Mouse (Mus musculus): Measurements from ENCODE around the gene Id4. TPM values are rescaled to one million over a fixed set of nuclear protein-coding genes. Genes with fewer than 3 reads are reported as not detected.

The Id4 gene
- 10 to 100 TPM; 39.1 to 47.2 TPM for total RNA-seq (2021)
- long read RNA-seq, experiment 1, transcript Id4-201 (3 exons, 3,849 nt): major isoform, 123 of 132 reads
- long read RNA-seq, experiment 1, partial matches to known transcripts: 3 of 132 reads
- long read RNA-seq, experiment 1, other reads (novel, unspliced or antisense): 6 of 132 reads
- long read RNA-seq, experiment 2, transcript Id4-201 (3 exons, 3,849 nt): major isoform, 142 of 158 reads
- long read RNA-seq, experiment 2, partial matches to known transcripts: 1 of 158 reads
- long read RNA-seq, experiment 2, other reads (novel, unspliced or antisense): 15 of 158 reads

GRCm38 (mm10) chr13:48260690-48261278 lies at the start of gene Id4:
Id4 (plus strand) TSS chr13:48261228.
- intact Hi-C loops (cut with DNase I): loop anchor here (1.0 to 10.0 kb wide), 5 partner anchors 33 to 1153 kb away; partner anchors contain the start of gene Dek
- peak within 1 kb of the TSS; percentile 51 for H3K4me3 ChIP-seq
- H3K27ac ChIP-seq: peak within 1 kb of the TSS; percentile 77
- no peak for TF ChIP-seq CTCF (IDR thresholded peaks at IDR 0.05)
- DNase-seq (ENCODE audit: extremely low spot score in 1 of 2, low spot score in 2 of 2): peak; percentile 91 to 93

- peak in 1 of 2 experiments; percentile 20 for DNase-seq (ENCODE audit: extremely low spot score in 1 of 2, low spot score in 2 of 2)
- intact Hi-C loops (cut with DNase I): loop anchor here (1.0 kb wide), 1 partner anchor 33 kb away; no protein-coding TSS in a partner anchor
- Histone ChIP-seq H3K27ac (no peak overlapping the region), H3K4me3 (peak overlapping the region; percentile 17; the same call in 1 of the 2 replicates)
- no peak for TF ChIP-seq CTCF (IDR thresholded peaks at IDR 0.05)
Observed at GRCm38 (mm10) chr13:48227136-48227535, 33.9 kb upstream of the Id4 start.

GRCm38 (mm10) chr13:48227712-48228111 lies 33.3 kb upstream of the Id4 start:
- DNase-seq (ENCODE audit: extremely low spot score in 1 of 2, low spot score in 2 of 2): peak; percentile 94 to 96
- no peak for TF ChIP-seq CTCF (IDR thresholded peaks at IDR 0.05)
- Histone ChIP-seq H3K27ac (peak overlapping the region; percentile 85), H3K4me3 (peak overlapping the region; percentile 47)
- intact Hi-C loops (cut with DNase I): loop anchor here (1.0 kb wide), 1 partner anchor 33 kb away; no protein-coding TSS in a partner anchor

- Histone ChIP-seq H3K27ac (peak overlapping the region; percentile 85), H3K4me3 (peak overlapping the region; percentile 47)
- TF ChIP-seq CTCF (IDR thresholded peaks at IDR 0.05): no peak
- intact Hi-C loops (cut with DNase I): no loop called here
- DNase-seq (ENCODE audit: extremely low spot score in 1 of 2, low spot score in 2 of 2): no peak
Observed at GRCm38 (mm10) chr13:48228114-48228513, 32.9 kb upstream of the Id4 start.

- intact Hi-C loops (cut with DNase I): no loop called here
- Histone ChIP-seq H3K4me3 (no peak overlapping the region), H3K27ac (0 out of 2 replicates have a peak overlapping the region, but pooled peaks have one; percentile 15)
- DNase-seq (ENCODE audit: extremely low spot score in 1 of 2, low spot score in 2 of 2): no peak
- TF ChIP-seq CTCF (IDR thresholded peaks at IDR 0.05): no peak
Observed at GRCm38 (mm10) chr13:48230996-48231395, 30.0 kb upstream of the Id4 start.

GRCm38 (mm10) chr13:48236436-48236835 lies 24.6 kb upstream of the Id4 start:
- Histone ChIP-seq H3K4me3 (no peak overlapping the region), H3K27ac (no peak overlapping the region)
- DNase-seq (ENCODE audit: extremely low spot score in 1 of 2, low spot score in 2 of 2): no peak
- intact Hi-C loops (cut with DNase I): loop anchor here (2.0 kb wide), 1 partner anchor 22 kb away; no protein-coding TSS in a partner anchor
- TF ChIP-seq CTCF (IDR thresholded peaks at IDR 0.05): no peak

GRCm38 (mm10) chr13:48236865-48237264 lies 24.2 kb upstream of the Id4 start:
- no peak for DNase-seq (ENCODE audit: extremely low spot score in 1 of 2, low spot score in 2 of 2)
- TF ChIP-seq CTCF (IDR thresholded peaks at IDR 0.05): no peak
- no peak overlapping the region for H3K27ac ChIP-seq
- intact Hi-C loops (cut with DNase I): loop anchor here (2.0 kb wide), 1 partner anchor 22 kb away; no protein-coding TSS in a partner anchor
- no peak overlapping the region for H3K4me3 ChIP-seq

- H3K27ac ChIP-seq: no peak overlapping the region
- intact Hi-C loops (cut with DNase I): loop anchor here (2.0 kb wide), 1 partner anchor 21 kb away; no protein-coding TSS in a partner anchor
- TF ChIP-seq CTCF (IDR thresholded peaks at IDR 0.05): peak; percentile 44
- H3K4me3 ChIP-seq: no peak overlapping the region
- DNase-seq (ENCODE audit: extremely low spot score in 1 of 2, low spot score in 2 of 2): no peak
Observed at GRCm38 (mm10) chr13:48237516-48237915, 23.5 kb upstream of the Id4 start.

GRCm38 (mm10) chr13:48245235-48246012 lies 15.6 kb upstream of the Id4 start:
- intact Hi-C loops (cut with DNase I): no loop called here
- H3K4me3 ChIP-seq: no peak overlapping the region
- no peak for DNase-seq (ENCODE audit: extremely low spot score in 1 of 2, low spot score in 2 of 2)
- no peak overlapping the region for H3K27ac ChIP-seq
- TF ChIP-seq CTCF (IDR thresholded peaks at IDR 0.05): no peak

DNA sequence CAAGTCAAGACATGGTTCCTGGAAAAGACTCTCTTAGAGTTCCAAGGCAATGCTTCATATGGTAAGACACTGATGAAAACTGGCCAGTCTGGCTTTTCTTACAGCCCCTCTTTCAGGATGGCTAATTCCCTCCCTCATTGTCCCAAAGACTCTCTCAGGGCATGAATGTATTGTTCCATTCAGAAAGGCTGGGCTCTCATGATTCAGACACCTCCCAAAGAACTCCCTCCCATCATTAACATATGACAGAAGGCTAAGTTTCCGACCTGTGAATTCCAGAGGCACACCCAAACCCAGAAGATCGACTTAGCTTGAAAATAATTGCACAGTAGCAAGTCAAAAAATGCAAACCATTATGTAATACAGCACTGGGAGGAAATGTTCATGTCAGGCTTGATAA lies 8.5 kb upstream of the Id4 start:
- DNase-seq (ENCODE audit: extremely low spot score in 1 of 2, low spot score in 2 of 2): no peak
- intact Hi-C loops (cut with DNase I): no loop called here

GRCm38 (mm10) chr13:48255026-48255425 lies 6.0 kb upstream of the Id4 start:
- intact Hi-C loops (cut with DNase I): no loop called here
- TF ChIP-seq CTCF (IDR thresholded peaks at IDR 0.05): no peak
- Histone ChIP-seq H3K4me3 (no peak overlapping the region), H3K27ac (no peak overlapping the region)
- DNase-seq (ENCODE audit: extremely low spot score in 1 of 2, low spot score in 2 of 2): no peak

More for the DNA sequence above, 8.5 kb upstream of the Id4 start:
- Histone ChIP-seq H3K27ac (no peak overlapping the region), H3K4me3 (no peak overlapping the region)
- no peak for TF ChIP-seq CTCF (IDR thresholded peaks at IDR 0.05)
